Mouse (Mus musculus) testis, adult 2 months (tissue): Measurements from ENCODE around the gene Coro1b.

Source experiments
- CTCF ChIP-seq: fragments of 200-500 bp; IDR thresholded peaks from 2 replicates; pipeline ENCODE4 v1.5.1; 2012; ENCODE audit warnings: low read depth, mild to moderate bottlenecking, inconsistent platforms, low read length, moderate library complexity; ENCODE audit not compliant: control insufficient read depth, insufficient read depth, insufficient replicate concordance
- POLR2A ChIP-seq: fragments of 200-500 bp; IDR thresholded peaks from 2 replicates; pipeline ENCODE4 v1.6.1; 2012; ENCODE audit warnings: low read depth, mild to moderate bottlenecking, inconsistent platforms, low read length, moderate library complexity; ENCODE audit not compliant: control insufficient read depth

- TF ChIP-seq POLR2A (no peak), CTCF (no peak)
Measured at GRCm38 (mm10) chr19:4099837-4100717, 48.3 kb upstream of the Coro1b start, which contains the start of gene Pitpnm1.
